Mouse (Mus musculus) neural tube, embryonic 13.5 days (tissue): Measurements from ENCODE around the gene Trim63. TPM values are rescaled to one million over a fixed set of nuclear protein-coding genes. Genes with fewer than 3 reads are reported as not detected.
"Not testable (repeated sequence)": the region's sequence is repeated elsewhere in the genome, so short reads cannot be mapped to it uniquely, and the experiment has no call there.

ENCODE experiments used
- ATAC-seq: fragments of 200-750 bp; cut with Nextera tagmentation; 2 replicates; pipeline ENCODE4 v1.8.0; 2017; ENCODE audit warnings: low read depth, mild to moderate bottlenecking, moderate TSS enrichment, moderate library complexity
- H3K27ac ChIP-seq: fragments of 300-500 bp; sonication (generic); replicated peaks from 2 replicates; pipeline ENCODE4 v1.5.1; 2015; ENCODE audit warnings: moderate library complexity, mild to moderate bottlenecking, inconsistent platforms
- H3K27me3 ChIP-seq: fragments of 300-500 bp; sonication (generic); 2 replicates; pipeline ENCODE4 v1.6.1; 2015; ENCODE audit warnings: mild to moderate bottlenecking, inconsistent platforms
- H3K36me3 ChIP-seq: fragments of 300-500 bp; sonication (generic); 2 replicates; pipeline ENCODE4 v1.6.1; 2015; ENCODE audit warnings: mild to moderate bottlenecking, inconsistent platforms
- H3K4me1 ChIP-seq: fragments of 300-500 bp; sonication (generic); replicated peaks from 2 replicates; pipeline ENCODE4 v1.6.1; 2015; ENCODE audit warnings: inconsistent platforms
- H3K4me2 ChIP-seq: fragments of 300-500 bp; sonication (generic); 2 replicates; pipeline ENCODE4 v1.6.1; 2015; ENCODE audit warnings: inconsistent platforms, mild to moderate bottlenecking, moderate library complexity
- H3K4me3 ChIP-seq: fragments of 300-500 bp; sonication (generic); 2 replicates; pipeline ENCODE4 v1.5.1; 2015; ENCODE audit warnings: mild to moderate bottlenecking, inconsistent platforms
- H3K9ac ChIP-seq: fragments of 300-500 bp; sonication (generic); 2 replicates; pipeline ENCODE4 v1.6.1; 2015; ENCODE audit warnings: moderate library complexity, mild to moderate bottlenecking, inconsistent platforms
- H3K9me3 ChIP-seq: fragments of 300-500 bp; sonication (generic); 2 replicates; pipeline ENCODE4 v1.6.1; 2016; ENCODE audit warnings: inconsistent platforms
- WGBS: fragments of 180-500 bp; shearing (Covaris S2); methylation state at CpG from one replicate; pipeline ENCODE4 v1.1.7; 2015; 5-methylcytosine and 5-hydroxymethylcytosine counted together
- polyA plus RNA-seq: library from polyadenylated mRNA; unstranded; fragments of >200 nt; fragmentation: Nextera tagmentation; extraction: Ambion mirVana; gene quantifications from 2 replicates; pipeline ENCODE4 v1.2.1, GENCODE M21; 2015

Trim63 gene
- polyA plus RNA-seq, 1 experiment from 2014 or later, result 0.88 TPM

DNA sequence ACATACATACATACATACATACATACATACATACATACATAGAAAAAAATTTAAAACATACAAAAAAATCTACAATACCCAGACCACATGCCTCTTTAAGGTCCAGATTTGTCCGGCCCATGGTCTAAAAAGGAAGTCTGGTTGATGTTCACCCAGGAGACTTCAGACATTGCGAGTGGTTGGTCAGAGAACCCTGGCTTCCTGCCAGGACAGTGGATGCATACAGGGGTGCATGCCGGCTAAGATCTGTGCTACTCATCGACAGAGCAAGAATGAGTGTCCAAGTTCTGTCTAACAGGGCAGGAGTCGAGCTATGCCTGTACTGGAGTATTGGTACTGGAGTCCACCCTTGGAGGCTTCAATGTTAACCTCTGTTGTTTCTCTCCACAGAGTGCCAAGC lies 9.7 kb downstream of the Trim63 start:
- WGBS, result 72% methylated on average over 5 of the region's 5 CpGs

DNA sequence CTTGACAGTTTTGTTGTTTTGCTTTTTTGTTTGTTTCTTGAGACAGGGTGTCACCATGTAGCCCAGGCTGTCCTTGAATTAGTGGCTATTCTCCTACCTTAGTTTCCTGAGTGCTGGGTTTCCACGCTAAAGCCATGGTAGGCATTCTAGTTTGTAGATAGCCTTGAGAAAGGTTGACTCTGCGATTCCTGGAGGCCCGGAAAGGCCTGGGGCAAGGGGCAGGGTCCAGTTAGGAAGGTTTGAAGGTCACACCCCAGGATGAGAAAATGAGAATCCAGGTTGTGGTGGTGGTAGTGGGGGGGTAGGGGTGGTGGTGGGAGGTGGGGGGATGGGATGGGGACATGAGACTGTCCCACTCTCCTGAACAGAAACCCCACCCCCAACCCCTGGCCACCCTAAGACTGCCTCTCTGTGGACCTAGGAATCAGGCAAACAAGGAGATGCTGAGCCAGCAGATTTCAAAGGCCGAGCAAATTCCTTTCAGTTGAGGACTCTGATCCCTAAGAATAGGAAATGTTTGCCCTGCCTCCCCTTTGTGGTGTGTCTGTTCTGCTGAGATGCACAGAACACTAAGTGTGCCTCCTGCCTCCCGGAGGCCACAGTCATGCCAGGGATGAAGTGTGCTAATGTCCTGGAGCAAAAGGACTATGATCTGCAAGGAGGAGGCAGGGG lies 12.1 kb downstream of the Trim63 start:
- H3K27me3 ChIP-seq, result no peaks in the 10 kb centered on the region
- H3K4me3 ChIP-seq, result no peak overlapping the region
- WGBS, result 75% methylated on average over 5 of the region's 5 CpGs
- H3K27ac ChIP-seq, result no peak overlapping the region
- no peaks in the 10 kb centered on the region for H3K4me1 ChIP-seq
- no peak for ATAC-seq
- H3K4me2 ChIP-seq, result no peak overlapping the region
- H3K36me3 ChIP-seq, result no peaks in the 10 kb centered on the region
- no peak overlapping the region for H3K9ac ChIP-seq
- H3K9me3 ChIP-seq, result no peaks in the 10 kb centered on the region

More for the DNA sequence above, 9.7 kb downstream of the Trim63 start:
- H3K36me3 ChIP-seq, result no peaks in the 10 kb centered on the region
- H3K9ac ChIP-seq, result no peak overlapping the region
- no peaks in the 10 kb centered on the region for H3K9me3 ChIP-seq
- H3K27me3 ChIP-seq, result no peaks in the 10 kb centered on the region
- no peak overlapping the region for H3K27ac ChIP-seq
- H3K4me2 ChIP-seq, result no peak overlapping the region
- no peaks in the 10 kb centered on the region for H3K4me1 ChIP-seq
- H3K4me3 ChIP-seq, result no peak overlapping the region
- no peak for ATAC-seq

DNA sequence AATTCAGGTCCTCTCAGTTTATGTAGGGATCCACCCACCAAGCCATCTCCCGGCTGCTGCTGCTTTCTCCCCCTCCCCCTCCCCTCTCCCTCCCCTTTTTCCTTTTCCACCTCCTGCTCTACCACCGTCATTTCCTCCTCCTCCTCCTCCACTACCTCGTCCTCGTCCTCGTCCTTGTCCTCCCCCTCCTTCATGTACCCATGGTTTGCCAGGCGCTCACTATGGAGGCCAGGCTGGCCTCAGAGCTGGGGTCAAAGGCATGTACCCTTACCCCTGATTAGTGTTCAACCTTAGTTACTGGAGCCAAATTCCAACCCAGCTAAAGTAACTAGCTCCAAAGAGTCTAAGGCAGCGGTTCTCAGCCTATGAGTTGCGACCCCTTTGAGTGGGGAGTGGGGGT lies 13.2 kb downstream of the Trim63 start:
- Histone ChIP-seq H3K4me3 (no peak overlapping the region), H3K36me3 (no peaks in the 10 kb centered on the region), H3K4me1 (no peaks in the 10 kb centered on the region), H3K4me2 (no peak overlapping the region), H3K9me3 (no peaks in the 10 kb centered on the region), H3K27me3 (no peaks in the 10 kb centered on the region), H3K27ac (no peak overlapping the region), H3K9ac (no peak overlapping the region)
- ATAC-seq, result no peak
- 55% methylated on average over 8 of the region's 8 CpGs for WGBS

DNA sequence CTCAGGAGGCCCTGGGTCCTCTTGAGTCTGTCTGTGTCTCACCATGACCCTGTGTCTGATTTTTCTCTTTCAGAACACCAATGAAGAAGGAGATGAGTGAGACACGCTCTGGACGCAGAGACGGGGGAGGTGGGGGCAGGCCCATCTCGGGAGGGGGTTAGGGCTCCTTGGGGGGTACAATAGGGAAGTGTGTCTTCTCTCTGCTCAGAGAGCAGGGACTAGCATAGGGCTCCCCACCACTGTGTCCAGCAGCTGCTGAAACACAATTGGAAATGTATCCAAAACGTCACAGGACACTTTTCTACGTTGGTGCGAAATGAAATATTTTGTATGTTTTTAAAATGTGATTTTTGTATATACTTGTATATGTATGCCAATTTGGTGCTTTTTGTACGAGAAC lies 13.9 kb downstream of the Trim63 start:
- ATAC-seq, result no peak
- Histone ChIP-seq H3K9ac (no peak overlapping the region), H3K4me1 (no peaks in the 10 kb centered on the region), H3K27ac (no peak overlapping the region), H3K4me3 (no peak overlapping the region), H3K27me3 (no peaks in the 10 kb centered on the region), H3K36me3 (no peaks in the 10 kb centered on the region), H3K9me3 (no peaks in the 10 kb centered on the region), H3K4me2 (no peak overlapping the region)
- WGBS, result 87% methylated on average over 8 of the region's 8 CpGs

DNA sequence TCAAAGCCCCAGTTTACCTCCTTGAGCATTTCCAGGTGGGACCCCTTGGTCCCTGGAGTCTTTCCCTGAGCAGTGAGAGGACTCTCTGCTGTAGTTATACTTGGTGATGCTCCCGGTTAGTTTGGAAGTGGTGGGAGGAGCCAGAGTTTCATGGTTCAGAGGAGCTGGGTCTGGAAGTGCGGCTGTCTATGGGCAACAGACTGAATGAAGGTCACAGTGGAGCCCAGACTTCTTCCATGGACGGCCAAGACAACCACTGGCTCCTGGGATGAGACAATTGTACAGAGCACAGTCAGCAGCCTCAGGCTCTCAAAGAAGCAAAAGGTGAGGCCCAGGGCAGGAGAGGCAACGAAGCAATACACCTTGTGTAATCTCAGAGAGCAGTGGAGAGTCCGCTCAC lies 15.4 kb downstream of the Trim63 start:
- 76% methylated on average over 5 of the region's 5 CpGs for WGBS
- no peaks in the 10 kb centered on the region for H3K36me3 ChIP-seq
- H3K27me3 ChIP-seq, result no peaks in the 10 kb centered on the region
- H3K4me1 ChIP-seq, result no peaks in the 10 kb centered on the region
- no peak overlapping the region for H3K4me3 ChIP-seq
- no peak for ATAC-seq
- H3K9ac ChIP-seq, result no peak overlapping the region
- H3K9me3 ChIP-seq, result no peaks in the 10 kb centered on the region
- no peak overlapping the region for H3K4me2 ChIP-seq
- no peak overlapping the region for H3K27ac ChIP-seq

DNA sequence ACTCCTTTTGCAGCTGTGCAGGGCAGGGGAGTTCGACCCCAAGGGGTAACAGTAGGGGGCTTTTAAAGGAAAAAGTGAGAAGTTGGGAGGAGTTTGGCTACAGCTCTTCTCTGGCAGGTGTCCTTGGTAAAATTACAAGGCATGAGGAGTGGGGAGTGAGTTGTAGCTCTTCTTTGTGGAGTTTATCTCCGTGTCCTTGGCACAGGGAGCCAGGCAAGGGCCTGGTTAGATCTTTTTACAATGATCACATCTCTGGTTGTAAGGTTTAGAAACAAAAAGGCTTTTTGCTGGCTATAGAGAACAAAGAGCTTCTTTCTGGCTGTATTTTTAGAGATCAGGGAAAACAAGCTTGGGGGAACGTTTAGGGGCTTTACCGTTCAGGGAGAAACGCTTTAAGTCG lies 26.3 kb downstream of the Trim63 start:
- H3K4me3 ChIP-seq, result not testable (repeated sequence)
- H3K27me3 ChIP-seq, result peaks cover 59% of the 10 kb centered on the region

DNA sequence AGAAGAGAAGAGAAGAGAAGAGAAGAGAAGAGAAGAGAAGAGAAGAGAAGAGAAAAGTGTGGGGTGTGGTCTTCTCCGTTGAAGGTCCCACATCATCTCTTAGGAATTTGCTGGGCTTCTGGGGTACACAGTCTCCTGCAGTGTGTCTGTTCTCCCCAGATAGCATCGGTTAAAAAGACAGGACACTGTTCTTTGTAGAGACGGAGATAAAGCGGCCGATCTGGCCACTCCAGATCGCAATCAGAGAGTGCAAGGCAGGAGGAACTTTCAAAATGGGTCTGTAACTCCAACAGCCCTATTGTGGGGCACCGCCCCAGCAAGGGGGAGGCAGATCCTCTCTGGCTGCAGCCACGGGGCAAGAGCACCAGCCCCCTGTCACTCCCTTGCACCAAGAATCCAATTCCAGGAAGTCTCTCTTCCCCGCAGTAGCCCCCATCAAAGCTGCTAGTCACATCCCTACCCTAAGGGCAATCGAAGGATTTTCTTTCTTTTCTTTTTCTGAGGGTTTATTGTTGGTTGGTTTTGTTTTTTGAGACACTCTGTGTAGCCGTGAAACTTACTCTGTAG lies 27.4 kb downstream of the Trim63 start:
- 34% methylated on average over 11 of the region's 11 CpGs for WGBS
- Histone ChIP-seq H3K4me3 (no peak overlapping the region), H3K9ac (no peak overlapping the region), H3K27ac (no peak overlapping the region), H3K27me3 (peaks cover 63% of the 10 kb centered on the region), H3K4me1 (peaks cover 9% of the 10 kb centered on the region), H3K9me3 (no peaks in the 10 kb centered on the region), H3K4me2 (no peak overlapping the region), H3K36me3 (no peaks in the 10 kb centered on the region)
- no peak for ATAC-seq

More for the DNA sequence above, 26.3 kb downstream of the Trim63 start:
- H3K9me3 ChIP-seq, H3K27ac ChIP-seq, H3K9ac ChIP-seq, ATAC-seq, H3K4me2 ChIP-seq, H3K36me3 ChIP-seq, H3K4me1 ChIP-seq: not testable (repeated sequence)
- WGBS, result 58% methylated on average over 6 of the region's 6 CpGs

DNA sequence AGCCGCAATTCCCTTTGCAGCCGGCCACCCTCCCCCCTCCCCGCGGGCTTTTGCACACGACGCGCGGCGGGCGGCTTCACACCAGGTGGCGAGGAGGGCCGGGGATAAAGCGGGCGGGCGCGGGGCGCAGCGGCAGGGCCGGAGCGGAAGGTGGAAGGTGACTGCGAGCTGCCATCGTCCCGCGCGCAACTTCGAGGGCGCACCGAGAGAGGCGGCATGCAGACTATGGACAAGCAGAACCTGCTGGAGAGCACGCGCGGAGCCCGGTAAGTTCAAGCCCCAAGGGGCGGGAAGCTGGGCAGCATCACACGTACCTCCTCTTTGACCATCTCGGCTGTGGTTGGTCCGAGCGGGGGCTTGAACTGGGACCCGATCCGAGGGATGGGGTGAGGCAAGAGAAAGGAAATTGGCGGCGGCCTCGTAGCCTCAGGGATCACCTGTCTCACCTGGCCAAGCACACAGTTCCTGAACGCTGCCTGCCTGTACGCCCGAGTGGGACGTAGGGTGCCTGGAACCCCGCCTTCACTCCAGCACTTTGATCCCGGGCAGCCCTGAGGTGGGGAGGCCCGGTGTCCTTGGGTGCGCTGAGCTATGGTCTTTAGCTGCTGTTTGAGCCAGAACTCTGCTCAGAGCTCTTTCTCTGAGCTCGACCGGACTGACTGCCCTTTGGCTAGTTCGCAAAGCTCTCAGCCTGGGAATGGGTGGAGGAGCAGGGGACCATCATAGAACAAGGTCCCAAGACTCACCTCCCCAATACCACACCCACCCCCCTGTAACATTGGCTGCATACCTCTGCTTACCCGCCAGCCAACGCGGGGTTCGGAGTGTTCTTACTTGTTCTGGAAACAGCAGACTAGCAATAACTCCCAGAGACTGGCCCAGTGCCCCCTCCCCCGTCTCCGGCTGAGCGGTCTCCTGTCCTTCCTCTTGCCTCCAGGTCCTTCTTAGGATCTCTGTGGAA lies 28.4 kb downstream of the Trim63 start, which contains the start of gene Slc30a2:
Gene Slc30a2, plus strand, starts transcription at position 111 of the 961 bp plus-strand sequence.
- Histone ChIP-seq H3K4me3 (peak within 1 kb of the TSS; percentile 29), H3K4me1 (peaks cover 9% of the 10 kb centered on the region), H3K36me3 (no peaks in the 10 kb centered on the region), H3K27me3 (peaks cover 63% of the 10 kb centered on the region), H3K9ac (peak within 1 kb of the TSS; percentile 26; the same call in 1 of the 2 replicates), H3K4me2 (peak within 1 kb of the TSS; percentile 48), H3K9me3 (no peaks in the 10 kb centered on the region), H3K27ac (no peak within 1 kb of the TSS)
- 3% methylated on average over 61 of the region's 61 CpGs for WGBS
- no peak for ATAC-seq

DNA sequence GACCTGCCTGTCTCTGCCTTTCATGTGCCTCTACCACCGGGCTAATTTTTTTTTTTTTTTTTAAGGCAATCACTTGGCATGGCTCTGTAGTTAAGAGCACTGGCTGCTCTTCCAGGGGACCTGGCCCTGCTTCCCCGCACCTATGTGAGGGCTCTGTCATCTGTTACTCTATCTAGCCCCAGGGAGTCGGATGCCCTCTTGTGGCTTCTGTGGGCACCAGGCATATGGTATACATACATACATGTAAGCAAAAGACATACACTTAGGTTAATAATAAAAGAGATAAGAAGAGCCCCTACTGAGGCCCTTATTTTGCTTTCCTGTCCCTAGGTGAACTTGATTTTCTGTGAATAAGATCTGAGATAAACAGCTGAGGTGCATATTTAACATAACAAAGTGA lies 29.7 kb downstream of the Trim63 start:
- H3K4me2 ChIP-seq, result no peak overlapping the region
- 32% methylated on average over 3 of the region's 3 CpGs for WGBS
- H3K4me3 ChIP-seq, result no peak overlapping the region
- no peaks in the 10 kb centered on the region for H3K9me3 ChIP-seq
- no peak overlapping the region for H3K9ac ChIP-seq
- H3K27me3 ChIP-seq, result peaks cover 63% of the 10 kb centered on the region
- no peak for ATAC-seq
- H3K4me1 ChIP-seq, result peaks cover 9% of the 10 kb centered on the region
- H3K27ac ChIP-seq, result no peak overlapping the region
- no peaks in the 10 kb centered on the region for H3K36me3 ChIP-seq

DNA sequence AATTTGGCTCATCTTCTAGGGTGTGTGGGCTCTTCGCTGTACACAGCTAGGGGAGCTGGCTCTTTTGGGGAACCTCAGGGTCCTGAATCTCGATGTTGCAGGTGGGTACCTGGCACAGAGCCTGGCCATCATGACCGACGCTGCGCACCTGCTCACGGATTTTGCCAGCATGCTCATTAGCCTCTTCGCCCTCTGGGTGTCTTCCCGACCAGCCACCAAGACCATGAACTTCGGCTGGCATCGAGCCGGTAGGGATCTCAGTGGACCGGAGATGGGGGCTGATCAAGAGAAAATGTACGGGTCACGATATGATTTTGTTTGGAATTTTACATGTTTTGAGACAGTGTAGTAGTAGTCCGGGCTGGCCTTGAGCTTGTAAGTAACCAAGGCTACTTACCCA lies 30.9 kb downstream of the Trim63 start:
- Histone ChIP-seq H3K9ac (no peak overlapping the region), H3K27me3 (peaks cover 56% of the 10 kb centered on the region), H3K36me3 (no peaks in the 10 kb centered on the region), H3K27ac (no peak overlapping the region), H3K4me3 (no peak overlapping the region), H3K4me2 (no peak overlapping the region), H3K4me1 (peaks cover 9% of the 10 kb centered on the region), H3K9me3 (no peaks in the 10 kb centered on the region)
- WGBS, result 90% methylated on average over 15 of the region's 15 CpGs
- ATAC-seq, result no peak

DNA sequence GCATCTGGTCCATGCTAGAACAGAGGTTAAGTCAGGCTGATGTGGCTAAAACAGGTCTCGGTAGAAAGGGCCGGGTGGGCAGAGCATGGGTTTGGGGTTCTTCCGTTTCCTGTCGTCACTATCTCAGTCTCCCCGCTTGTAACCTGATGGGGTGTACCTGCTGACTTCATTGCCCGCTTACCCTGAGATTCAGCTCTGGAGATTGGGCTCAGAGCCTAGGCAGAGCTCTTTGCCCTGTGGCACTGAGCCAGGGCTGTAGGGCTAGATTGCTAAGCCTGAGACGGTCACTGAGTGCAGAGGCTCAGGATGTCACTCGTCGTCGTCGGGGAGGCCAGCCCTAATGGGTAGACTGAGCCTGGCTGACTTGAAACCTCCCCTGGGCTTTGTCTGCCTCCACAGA lies 33.2 kb downstream of the Trim63 start:
- no peak for ATAC-seq
- Histone ChIP-seq H3K27me3 (peaks cover 35% of the 10 kb centered on the region), H3K4me2 (no peak overlapping the region), H3K27ac (no peak overlapping the region), H3K4me3 (no peak overlapping the region), H3K4me1 (peaks cover 19% of the 10 kb centered on the region), H3K36me3 (no peaks in the 10 kb centered on the region), H3K9me3 (no peaks in the 10 kb centered on the region), H3K9ac (no peak overlapping the region)
- 78% methylated on average over 11 of the region's 11 CpGs for WGBS

DNA sequence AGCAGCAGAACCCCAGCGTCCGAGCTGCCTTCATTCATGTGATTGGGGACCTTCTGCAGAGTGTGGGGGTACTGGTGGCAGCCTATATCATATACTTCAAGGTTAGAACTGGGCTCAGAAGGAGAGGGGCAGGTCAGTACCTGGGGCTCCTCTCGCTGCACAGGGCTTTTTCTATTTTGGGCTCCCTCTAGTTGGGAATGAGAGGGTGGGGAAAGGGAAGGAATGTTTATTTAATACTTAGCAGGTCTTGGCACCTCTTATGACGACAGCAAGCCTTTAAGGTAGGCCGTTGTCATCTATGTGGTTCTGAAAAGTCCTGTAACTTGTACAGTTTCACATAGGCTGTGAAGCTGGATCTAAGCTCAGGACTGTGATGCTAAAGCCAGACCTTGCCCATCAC lies 33.6 kb downstream of the Trim63 start:
- H3K36me3 ChIP-seq, result no peaks in the 10 kb centered on the region
- peaks cover 15% of the 10 kb centered on the region for H3K4me1 ChIP-seq
- H3K9me3 ChIP-seq, result no peaks in the 10 kb centered on the region
- H3K27me3 ChIP-seq, result peaks cover 31% of the 10 kb centered on the region
- no peak overlapping the region for H3K9ac ChIP-seq
- no peak overlapping the region for H3K4me3 ChIP-seq
- 82% methylated on average over 5 of the region's 5 CpGs for WGBS
- H3K27ac ChIP-seq, result no peak overlapping the region
- no peak overlapping the region for H3K4me2 ChIP-seq
- ATAC-seq, result no peak
